Mouse (Mus musculus): ENCODE results near the gene Gas7. TPM values are rescaled to one million over a fixed set of nuclear protein-coding genes. Genes with fewer than 3 reads are reported as not detected.

Gas7 gene
- 1 to 10 TPM; 6.8 to 8.5 TPM for total RNA-seq (2021)
- long read RNA-seq, experiment 1, partial matches to known transcripts = 0 of 3 reads
- long read RNA-seq, experiment 1, other reads (novel, unspliced or antisense) = 3 of 3 reads
- long read RNA-seq, experiment 2, partial matches to known transcripts = 0 of 1 reads
- long read RNA-seq, experiment 2, other reads (novel, unspliced or antisense) = 1 of 1 reads

DNA sequence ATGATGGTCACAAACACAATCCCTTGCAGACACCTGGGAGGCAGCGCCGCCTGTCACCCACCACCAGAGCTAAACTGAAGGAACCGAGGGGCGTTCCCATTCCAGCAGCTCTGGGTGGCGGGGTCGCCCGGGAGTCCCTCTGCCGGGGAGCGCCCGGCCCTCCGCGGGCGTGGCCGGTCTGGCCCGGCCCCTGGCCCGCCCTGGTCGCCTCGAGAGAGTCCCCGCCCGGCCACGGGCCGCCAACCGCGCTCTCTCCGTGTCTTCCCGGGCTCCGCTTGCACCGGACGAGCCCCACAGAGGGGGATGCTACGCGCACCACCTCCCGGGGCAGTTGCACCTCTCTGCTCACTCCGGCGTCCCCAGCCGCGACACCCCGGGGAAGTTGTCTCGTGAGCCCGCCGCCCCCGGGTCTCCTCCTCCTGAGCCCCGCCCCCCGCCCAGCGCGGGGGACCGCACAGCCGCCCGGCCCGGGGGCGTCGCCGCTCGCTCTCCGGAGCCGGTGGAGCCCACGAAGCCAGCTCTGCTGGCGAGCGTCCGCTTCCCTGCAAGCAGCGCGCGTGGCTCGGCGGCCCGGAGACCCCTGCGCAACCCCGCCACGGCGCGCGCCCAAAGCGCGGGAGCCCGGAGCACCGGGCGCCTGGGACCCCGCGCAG, at the start of gene Gas7:
Gas7 (plus strand) TSS at position 564 of the 653 bp plus-strand sequence.
- intact Hi-C loops (cut with DNase I) = no loop called here
- DNase-seq = peak; percentile 69
- Histone ChIP-seq H3K27ac (peak within 1 kb of the TSS; percentile 66), H3K4me3 (peak within 1 kb of the TSS; percentile 83)
- TF ChIP-seq CTCF (IDR thresholded peaks at IDR 0.05) = no peak

DNA sequence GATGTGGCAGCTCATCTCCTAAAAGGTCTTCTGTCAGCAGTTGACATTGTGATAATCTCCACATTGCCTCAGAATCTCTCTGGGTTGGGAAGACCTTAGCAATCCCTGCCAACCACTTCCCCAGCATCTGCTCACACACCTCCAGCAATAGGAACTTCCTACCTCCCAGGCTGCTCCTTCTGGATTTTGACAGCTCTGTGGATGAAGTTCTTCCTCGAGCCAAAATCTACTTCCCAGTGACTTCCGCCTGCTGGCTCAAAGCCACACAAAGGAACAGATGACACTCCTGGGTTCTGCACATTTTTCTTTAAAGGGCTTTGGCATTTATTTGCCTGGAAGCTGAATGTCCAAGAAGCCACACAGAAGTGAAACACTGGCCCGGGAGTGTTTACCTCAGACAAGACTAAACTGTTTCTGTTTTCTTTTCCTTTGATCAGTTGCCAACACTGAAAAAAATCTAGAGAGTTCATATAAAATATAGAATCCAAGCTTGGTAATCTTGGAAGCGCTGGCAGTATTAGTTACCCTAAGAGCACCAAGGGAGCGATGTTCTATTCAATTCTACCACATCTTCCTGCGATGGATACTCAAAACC, 40.8 kb upstream of the Gas7 start:
- Histone ChIP-seq H3K27ac (no peak overlapping the region), H3K4me3 (no peak overlapping the region)
- no peak for TF ChIP-seq CTCF (IDR thresholded peaks at IDR 0.05)
- DNase-seq = no peak
- intact Hi-C loops (cut with DNase I) = no loop called here

DNA sequence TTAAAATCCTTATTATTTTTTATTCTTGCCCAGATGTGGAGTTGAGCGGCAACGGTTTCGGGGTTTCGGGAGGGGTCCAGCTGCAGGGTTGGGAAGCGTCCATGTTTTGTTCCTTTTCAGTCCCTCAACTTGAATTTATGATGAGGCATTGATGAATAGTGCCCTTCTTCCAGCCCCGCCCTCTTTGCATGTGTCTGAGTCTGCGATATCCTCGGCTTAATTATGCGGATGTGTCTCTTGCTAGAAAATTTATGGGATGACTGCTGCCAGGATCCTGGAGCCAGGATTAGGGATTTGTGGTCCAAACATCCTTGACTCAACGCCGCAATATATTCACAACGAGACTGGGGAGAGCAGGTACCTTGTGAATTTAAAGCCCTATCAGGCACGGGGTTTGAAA, 31.7 kb upstream of the Gas7 start:
- DNase-seq = no peak
- intact Hi-C loops (cut with DNase I) = no loop called here
- Histone ChIP-seq H3K4me3 (no peak overlapping the region), H3K27ac (no peak overlapping the region)
- no peak for TF ChIP-seq CTCF (IDR thresholded peaks at IDR 0.05)

DNA sequence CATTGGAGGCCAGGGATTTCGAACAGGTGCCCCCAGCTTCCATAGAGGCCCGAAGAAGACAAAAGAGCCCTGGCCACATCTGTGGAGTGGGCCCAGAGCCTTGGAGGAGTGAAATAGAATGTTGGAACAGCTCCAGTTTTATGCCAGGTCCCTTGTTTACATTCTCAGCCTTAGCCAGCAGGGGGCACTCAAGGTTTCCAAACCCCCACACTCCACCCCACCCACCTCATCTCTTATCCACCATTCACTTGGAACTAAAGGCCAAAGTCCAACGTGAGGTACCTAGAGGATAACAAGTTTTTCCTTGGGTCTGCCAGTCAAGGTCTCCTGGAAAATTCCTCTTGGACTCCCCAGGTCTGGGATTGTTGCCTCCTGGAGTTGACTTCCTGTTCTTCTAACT, 27.0 kb upstream of the Gas7 start:
- Histone ChIP-seq H3K4me3 (no peak overlapping the region), H3K27ac (no peak overlapping the region)
- peak; percentile 69 for TF ChIP-seq CTCF (IDR thresholded peaks at IDR 0.05)
- intact Hi-C loops (cut with DNase I) = loop anchor here (1.0 kb wide), 1 partner anchor 219 kb away; no protein-coding TSS in a partner anchor
- peak; percentile 72 for DNase-seq

DNA sequence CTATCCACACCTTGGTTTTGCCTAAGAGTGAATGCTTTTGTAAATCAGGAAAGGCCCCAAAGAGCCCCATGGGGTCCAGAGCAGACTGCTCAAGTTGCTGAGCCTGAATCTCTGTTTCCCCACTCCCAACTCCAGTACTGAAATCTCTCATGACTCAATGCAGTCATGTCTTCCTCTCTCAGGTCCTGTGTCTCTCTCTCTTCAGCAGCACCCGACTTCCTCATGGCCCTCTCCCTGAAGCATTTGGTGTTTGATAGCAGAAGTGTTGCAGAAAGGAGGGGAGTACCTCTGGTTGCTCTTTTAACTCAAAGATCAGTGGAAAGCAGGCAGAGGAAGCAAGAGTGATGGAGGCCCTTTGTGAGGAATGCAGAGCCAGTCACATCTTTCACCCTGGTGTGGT, 25.4 kb upstream of the Gas7 start:
- intact Hi-C loops (cut with DNase I) = no loop called here
- no peak for DNase-seq
- Histone ChIP-seq H3K27ac (no peak overlapping the region), H3K4me3 (no peak overlapping the region)
- no peak for TF ChIP-seq CTCF (IDR thresholded peaks at IDR 0.05)

DNA sequence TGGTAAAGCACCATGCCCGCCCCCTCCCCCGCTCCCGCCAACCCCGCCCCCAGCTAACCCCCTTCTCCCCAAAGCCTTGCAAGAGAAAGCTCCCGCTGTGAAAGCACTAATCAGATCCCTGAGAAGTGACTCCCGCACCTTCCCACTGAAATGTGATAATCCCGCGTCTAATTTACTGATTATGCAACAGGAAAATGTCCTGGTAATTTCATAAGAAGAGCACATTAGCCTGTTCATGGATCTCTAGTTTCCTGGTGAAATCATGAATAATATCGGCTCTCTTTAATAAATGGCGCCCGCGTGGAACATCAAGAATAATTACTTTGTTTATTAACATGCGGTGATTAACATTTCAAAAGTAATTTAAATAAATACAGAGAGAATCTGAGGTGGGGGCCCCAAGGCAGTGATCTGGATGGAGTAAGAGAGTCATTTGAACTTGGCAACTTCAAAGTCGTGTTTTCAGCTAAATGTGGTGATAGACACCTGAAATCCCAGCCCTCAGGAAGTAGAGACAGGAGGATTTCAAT, 24.1 kb upstream of the Gas7 start:
- intact Hi-C loops (cut with DNase I) = no loop called here
- no peak for DNase-seq
- Histone ChIP-seq H3K4me3 (peak overlapping the region; percentile 35), H3K27ac (no peak overlapping the region)
- no peak for TF ChIP-seq CTCF (IDR thresholded peaks at IDR 0.05)

DNA sequence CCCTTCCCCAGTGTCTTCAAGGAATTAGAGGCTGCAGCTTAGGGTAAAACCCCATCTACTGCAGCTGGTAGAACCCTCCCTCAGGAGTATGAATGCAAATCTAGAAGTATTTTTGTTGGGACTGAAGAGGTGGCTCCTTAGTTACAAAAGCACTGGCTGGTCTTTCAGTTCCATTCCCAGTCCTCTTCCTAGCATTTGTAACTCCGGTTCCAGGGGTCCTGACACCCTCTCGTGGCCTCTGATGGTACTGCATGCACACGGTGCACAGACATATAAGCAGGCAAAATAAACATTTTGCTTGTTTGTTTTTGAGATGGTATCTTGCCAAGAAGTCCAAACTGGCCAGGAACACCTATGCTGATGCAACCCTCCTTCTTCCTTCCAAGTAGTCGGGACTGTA, 23.4 kb upstream of the Gas7 start:
- peak; percentile 32 for TF ChIP-seq CTCF (IDR thresholded peaks at IDR 0.05)
- no peak for DNase-seq
- H3K4me3 ChIP-seq = no peak overlapping the region
- H3K27ac ChIP-seq = no peak overlapping the region
- intact Hi-C loops (cut with DNase I) = no loop called here

DNA sequence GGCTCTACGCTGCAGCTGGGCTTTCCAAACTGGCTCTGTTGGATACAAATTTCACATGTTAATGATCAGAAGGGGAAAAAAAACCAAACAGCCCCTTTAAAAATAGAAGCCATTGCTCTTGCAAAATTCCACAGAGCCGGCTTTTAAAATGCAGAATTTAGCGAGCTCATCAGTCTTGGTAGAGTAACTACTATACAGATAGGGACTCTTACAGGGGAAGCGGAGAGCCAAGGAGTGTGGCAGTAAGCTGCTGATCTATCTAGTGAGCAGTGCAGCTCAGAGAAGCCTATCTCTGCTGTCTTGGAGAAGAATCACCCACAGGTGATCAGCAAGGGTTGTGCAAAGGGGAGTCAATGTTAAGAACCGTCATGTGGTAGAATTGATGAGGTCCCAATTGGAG, 21.5 kb upstream of the Gas7 start:
- H3K27ac ChIP-seq = no peak overlapping the region
- no peak for DNase-seq
- intact Hi-C loops (cut with DNase I) = no loop called here
- H3K4me3 ChIP-seq = no peak overlapping the region
- TF ChIP-seq CTCF (IDR thresholded peaks at IDR 0.05) = no peak

DNA sequence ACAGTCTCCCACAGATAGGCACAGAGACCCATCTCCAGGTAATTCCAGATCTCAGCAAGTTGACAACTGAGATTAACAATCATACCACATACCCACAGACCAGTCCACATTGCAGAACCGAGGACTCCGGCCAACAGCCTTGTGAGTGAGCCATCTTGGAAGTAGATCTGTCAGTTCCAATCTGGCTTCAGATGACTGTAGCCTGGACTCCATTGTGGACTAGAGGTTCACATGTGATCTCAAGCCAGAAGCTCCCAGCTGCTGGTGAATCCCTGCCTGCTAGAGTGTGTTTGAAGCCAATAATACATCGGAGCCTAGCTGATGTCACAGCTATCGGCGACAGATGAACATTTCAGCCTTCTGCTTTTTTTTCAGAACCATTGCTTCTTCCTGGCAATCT, 16.5 kb upstream of the Gas7 start:
- intact Hi-C loops (cut with DNase I) = no loop called here
- DNase-seq = peak; percentile 47
- Histone ChIP-seq H3K4me3 (no peak overlapping the region), H3K27ac (no peak overlapping the region)
- TF ChIP-seq CTCF (IDR thresholded peaks at IDR 0.05) = no peak

DNA sequence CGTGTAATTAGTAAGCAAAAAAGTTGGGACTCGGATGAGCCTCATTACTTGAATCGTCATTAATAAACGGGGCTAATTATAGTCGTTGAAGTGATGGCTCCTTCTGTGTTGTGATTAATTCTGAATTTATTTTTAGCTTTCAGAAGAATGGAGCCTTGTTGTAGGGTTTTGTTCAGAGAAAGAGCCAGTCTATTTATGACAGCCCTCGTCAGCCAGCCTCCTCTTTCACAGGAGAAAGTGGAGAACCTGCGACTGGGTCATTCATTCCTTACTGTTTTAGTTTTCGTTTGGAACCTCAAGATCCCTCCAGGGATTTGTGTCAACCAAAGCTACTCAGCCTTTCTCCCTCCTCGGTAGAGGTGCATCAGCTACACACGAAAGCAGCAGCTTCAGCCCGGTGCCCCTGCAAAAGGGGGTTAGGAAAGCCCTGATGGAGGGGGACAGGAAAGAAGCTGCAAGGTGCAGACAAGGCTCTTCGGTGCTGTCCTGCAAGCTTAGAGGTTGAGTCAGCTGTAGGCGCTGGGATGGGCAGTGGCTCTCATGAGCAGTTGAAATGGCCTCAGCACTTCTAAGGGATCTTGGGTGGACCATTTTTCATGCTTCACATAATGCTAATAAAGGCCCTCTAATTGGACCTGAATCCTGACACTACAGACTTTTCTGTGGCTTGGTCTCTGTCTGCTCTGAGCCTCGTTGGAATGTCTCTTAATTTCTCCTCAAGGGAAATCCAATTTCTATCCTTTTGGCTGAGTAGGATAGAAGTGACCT, 10.0 kb upstream of the Gas7 start:
- DNase-seq = no peak
- H3K27ac ChIP-seq = no peak overlapping the region
- no peak for TF ChIP-seq CTCF (IDR thresholded peaks at IDR 0.05)
- H3K4me3 ChIP-seq = no peak overlapping the region
- intact Hi-C loops (cut with DNase I) = no loop called here

DNA sequence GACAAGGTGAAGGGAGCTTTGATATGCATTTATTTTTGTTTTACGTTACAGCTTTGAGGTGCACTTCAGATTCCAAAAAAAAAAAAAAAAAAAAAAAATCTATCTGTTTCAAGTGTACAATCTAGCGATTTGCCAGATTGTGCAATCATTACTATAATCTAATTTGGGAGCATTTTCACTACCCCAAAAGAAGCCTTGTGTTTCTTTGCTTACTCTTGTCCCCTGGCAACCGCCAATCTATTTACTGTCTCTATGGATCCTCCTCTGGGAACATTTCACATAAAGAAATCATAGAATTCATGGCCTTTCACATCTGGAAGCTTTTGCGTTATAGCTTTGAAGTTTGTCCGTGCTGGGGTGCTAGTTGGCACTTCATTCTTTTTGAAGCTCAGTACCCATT, 3.7 kb upstream of the Gas7 start:
- intact Hi-C loops (cut with DNase I) = no loop called here
- Histone ChIP-seq H3K27ac (no peak overlapping the region), H3K4me3 (no peak overlapping the region)
- no peak for DNase-seq
- TF ChIP-seq CTCF (IDR thresholded peaks at IDR 0.05) = no peak

DNA sequence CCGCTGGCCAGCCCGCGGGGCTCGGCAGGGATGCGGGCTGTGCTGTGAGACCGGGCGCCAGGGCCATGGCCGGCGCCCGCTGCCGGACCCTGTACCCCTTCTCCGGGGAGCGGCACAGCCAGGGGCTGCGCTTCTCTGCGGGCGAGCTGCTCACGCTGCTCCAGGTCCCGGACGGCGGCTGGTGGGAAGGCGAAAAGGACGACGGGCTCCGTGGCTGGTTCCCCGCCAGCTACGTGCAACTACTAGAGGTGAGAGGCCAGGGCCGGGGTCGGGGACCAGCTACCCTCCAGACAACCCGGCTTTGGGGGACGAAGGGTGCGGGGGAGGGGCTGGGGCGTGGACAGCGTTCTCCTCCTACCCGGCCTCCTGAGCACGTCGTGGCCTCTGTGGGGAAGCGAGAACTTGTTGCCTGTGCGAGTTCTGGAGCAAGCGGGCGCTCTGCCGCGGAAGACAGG, 317 bp downstream of the Gas7 start:
- peak overlapping the region; percentile 66 for H3K27ac ChIP-seq
- H3K4me3 ChIP-seq = peak overlapping the region; percentile 83
- TF ChIP-seq CTCF (IDR thresholded peaks at IDR 0.05) = no peak
- intact Hi-C loops (cut with DNase I) = no loop called here
- DNase-seq = peak; percentile 49

DNA sequence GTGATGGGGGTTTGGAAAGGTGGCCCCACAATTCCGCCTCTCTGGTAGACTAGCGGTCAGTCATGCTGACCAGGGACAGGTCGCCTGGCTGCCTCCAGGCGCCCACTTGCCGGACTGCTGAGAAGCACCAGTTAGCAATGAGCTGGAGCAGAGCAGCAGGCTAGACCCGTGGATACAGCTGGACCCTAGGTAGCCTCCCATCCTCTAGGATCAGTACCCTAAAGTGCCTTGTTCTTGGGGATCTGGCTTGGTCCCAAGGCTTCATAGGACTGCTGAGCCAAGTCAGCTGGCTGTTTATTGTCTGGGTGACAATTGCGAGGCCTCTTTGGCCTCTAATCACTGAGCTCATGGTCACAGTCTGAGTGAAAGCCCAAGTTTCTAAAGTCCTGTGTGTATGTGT, 792 bp downstream of the Gas7 start:
- H3K4me3 ChIP-seq = peak overlapping the region; percentile 83
- peak overlapping the region; percentile 66 for H3K27ac ChIP-seq
- DNase-seq = no peak
- no peak for TF ChIP-seq CTCF (IDR thresholded peaks at IDR 0.05)
- intact Hi-C loops (cut with DNase I) = no loop called here

All from gastrocnemius, adult 2 months (tissue).